Mouse (Mus musculus) large intestine, adult 2 months (tissue): Measurements from ENCODE around the gene Pla2g1b. TPM values are rescaled to one million over a fixed set of nuclear protein-coding genes. Genes with fewer than 3 reads are reported as not detected.
"Not testable (repeated sequence)": the region's sequence is repeated elsewhere in the genome, so short reads cannot be mapped to it uniquely, and the experiment has no call there.

Experiments
- DNase-seq: peaks from one replicate; pipeline ENCODE4 v3.0.0-alpha.2; 2012; ENCODE audit warnings: low read depth, low spot score
- WGBS: fragments of 180-500 bp; shearing (Covaris S2); methylation state at CpG from one replicate; pipeline ENCODE4 v1.1.7; 2018; 5-methylcytosine and 5-hydroxymethylcytosine counted together
- polyA plus RNA-seq: library from polyadenylated mRNA; depleted of rRNA; stranded (reverse); fragments of >200 nt; gene quantifications from 2 replicates; pipeline ENCODE4 v1.2.3, GENCODE M21; 2012

The Pla2g1b gene
- polyA plus RNA-seq, 1 experiment, result 7.7 TPM

GRCm38 (mm10) chr5:115442663-115443062 is 23.4 kb upstream of the Pla2g1b start:
- WGBS, result 72% methylated on average over 5 of the region's 5 CpGs
- DNase-seq, result not testable (repeated sequence)

DNA sequence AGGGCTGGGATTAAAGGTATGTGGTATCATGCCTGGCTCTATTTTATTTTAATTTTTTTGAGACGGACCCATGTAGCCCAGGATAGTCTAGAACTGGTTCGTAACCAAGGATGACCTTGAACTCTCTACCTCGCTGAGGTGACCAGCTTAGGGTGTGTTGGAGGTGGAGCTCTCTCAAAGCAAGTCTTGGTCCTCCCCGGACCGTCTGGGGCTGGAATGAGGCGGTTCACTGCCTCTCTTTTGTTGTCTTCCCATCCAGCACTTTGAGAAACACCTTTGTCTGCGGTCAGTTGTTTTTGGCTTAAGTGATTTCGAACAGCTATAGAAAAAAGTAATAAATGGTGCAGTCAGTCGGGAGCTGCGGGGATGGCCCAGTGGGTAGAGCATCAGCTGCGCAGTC is 21.9 kb upstream of the Pla2g1b start:
- no peak for DNase-seq
- WGBS, result 86% methylated on average over 11 of the region's 11 CpGs

DNA sequence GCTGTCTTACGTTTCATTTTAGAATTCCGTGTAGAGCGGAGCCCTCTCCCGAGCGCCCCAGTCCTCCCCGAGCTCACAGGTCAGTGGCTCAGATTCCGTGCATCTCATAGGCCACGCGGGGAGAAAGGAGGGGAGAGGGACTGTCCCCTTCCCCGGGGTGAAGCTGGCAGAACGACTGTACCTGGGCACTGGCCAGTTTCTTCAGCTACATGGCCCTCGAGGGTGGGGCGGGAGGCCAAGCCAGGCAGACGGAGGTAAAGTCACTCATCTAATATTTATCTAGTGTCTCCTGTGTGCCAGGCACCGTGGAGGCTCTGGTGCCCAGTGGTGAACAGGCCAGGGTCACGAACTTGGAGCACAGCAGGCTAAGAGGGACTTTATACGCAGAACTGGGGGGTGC is 19.0 kb upstream of the Pla2g1b start:
- no peak for DNase-seq
- 70% methylated on average over 17 of the region's 17 CpGs for WGBS

GRCm38 (mm10) chr5:115449247-115449646 is 16.8 kb upstream of the Pla2g1b start:
- 81% methylated on average over 3 of the region's 3 CpGs for whole genome bisulfite sequencing
- no peak for DNase-seq

DNA sequence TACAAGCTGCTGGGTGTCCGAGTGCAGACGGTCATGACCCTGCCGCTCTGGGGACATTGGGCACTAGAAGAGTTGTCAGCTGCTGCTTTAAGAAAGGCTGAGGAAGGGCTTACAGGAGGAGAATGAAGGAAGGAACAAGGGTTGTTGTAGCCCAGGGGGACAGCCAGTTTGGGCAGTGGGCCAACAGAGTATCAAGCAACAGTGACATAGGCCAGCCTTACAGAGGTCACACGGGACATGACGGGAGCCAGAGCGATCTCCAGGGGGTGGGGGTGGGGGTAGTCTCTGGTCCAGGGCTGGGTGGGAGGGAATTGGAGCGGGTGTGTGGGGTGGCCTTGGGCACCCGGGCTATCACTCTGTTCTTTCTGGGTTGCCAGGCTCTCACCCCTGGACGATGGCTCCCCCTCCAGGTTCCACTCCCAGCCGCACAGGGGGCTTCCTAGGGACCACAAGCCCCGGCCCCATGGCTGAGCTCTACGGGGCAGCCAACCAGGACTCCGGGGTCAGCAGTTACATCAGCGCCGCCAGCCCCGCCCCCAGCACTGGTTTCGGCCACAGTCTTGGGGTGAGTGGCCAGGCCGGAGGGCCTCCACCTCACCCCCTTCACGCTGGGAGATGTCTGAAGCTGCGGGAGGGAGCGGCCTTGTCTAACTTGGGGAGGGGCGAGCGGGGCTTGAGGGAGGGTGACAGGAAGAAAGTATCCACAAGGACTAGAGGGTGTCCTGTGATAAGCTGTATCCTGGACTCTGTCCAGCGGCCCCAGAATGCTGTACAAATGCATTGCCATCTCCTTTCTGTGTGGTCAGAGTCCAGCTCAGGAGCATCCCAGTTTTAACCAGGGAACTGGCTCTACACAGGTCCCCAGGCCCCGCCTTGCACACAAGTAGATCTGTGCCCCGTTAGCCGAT is 15.4 kb upstream of the Pla2g1b start:
- WGBS, result 94% methylated on average over 27 of the region's 27 CpGs
- DNase-seq, result no peak

DNA sequence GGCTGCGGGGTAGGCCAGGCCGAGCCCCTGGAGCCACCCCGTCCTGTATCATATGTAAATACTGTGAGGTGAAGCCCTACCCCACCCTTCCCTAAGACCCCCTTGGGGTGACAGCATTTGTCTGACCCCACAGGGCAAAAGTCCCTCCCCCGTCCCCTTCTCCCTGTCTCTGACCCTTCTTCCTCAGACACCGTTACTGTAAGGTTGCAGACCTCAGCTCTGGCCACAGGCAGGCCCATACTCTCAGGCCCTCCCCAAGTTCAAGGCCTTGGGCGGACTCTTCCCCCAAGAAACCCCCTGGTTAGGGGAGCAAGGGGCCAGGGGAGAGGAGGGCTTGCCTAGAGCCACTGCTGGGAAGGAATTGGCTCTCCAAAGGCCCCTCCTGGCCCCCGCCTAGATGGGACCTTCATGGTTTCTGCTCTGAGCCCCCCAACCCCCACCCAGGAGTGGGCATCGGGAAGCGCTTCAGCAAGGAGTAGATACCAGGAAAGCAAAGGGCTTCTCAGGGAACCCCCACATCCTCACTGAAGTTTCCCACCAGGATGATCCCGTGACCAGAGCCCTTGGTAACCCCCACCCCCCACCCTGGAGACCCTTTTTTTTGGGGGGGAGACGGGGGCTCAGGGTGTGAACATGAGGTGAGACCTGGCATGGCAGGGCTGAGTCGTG is 11.5 kb upstream of the Pla2g1b start:
- 83% methylated on average over 12 of the region's 12 CpGs for WGBS

DNA sequence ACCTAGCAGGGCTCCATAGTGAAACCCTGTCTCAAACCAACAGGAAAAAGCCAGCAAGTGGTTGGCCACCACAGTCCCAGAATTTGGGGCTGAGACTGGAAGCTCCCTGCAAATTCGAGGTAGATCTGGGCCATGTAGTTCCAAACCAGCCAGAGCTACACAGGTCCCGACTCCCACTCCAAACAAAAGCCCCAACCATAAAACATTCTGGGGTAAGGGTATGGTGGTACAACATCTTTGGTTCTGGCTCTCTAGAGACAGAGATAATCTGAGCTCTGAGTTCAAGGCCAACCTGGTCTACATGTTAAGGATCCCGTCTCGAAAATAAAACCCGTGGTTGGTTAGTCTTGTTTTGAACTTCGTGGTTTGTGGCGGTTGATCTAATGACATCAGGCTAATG is 10.2 kb upstream of the Pla2g1b start:
- 75% methylated on average over 7 of the region's 7 CpGs for WGBS
- no peak for DNase-seq

More for the DNA sequence above, 11.5 kb upstream of the Pla2g1b start:
- no peak for DNase-seq

DNA sequence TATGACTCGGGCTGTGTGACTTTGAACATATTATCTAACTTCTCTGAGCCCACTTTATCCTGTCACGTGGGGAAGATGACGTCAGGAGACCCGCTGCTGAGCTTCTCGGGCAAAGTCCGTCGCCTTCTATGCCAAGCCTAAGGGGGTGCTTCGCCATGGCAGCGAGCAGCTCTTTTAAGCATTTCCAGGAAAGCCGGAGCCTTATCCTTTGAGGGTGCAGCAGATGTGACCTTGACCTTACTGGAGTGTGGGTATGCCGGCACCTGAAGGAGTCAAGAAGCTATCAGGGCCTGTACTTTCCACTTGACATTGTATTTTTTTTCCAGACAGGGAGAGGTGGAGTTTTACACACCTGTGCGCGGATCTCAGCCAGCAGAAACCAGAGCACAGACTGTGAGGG is 7.1 kb upstream of the Pla2g1b start:
- WGBS, result 38% methylated on average over 13 of the region's 13 CpGs
- DNase-seq, result no peak

GRCm38 (mm10) chr5:115464408-115465115 is 1.5 kb upstream of the Pla2g1b start:
- WGBS, result 82% methylated on average over 18 of the region's 18 CpGs
- no peak for DNase-seq

DNA sequence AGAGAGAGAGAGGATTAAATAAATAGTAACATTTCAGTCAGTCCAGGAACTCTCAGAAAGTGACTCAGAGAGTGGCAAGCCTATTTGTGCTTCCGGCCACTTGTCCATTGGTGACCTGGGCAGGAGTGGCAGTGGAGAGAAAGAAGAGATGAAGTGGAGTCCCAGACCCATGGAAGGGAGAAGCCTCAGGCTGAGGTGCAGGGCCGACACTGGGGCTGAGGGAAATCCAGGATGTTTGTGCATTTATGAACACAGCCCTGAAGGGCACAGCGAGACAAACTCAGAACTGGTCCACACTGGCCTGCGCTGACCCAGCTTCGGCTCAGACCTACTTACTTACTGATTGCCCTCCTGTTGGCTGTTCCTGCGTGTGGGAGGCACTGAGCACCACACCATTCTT is 3.7 kb downstream of the Pla2g1b start:
- 71% methylated on average over 6 of the region's 6 CpGs for WGBS
- no peak for DNase-seq

- WGBS, result 34% methylated on average over 20 of the region's 20 CpGs
- DNase-seq, result no peak
These were observed 4.9 kb downstream of the Pla2g1b start for GRCm38 (mm10) chr5:115470766-115471531.

GRCm38 (mm10) chr5:115473191-115473590 is 7.1 kb downstream of the Pla2g1b start:
- WGBS, result 61% methylated on average over 10 of the region's 10 CpGs
- no peak for DNase-seq

DNA sequence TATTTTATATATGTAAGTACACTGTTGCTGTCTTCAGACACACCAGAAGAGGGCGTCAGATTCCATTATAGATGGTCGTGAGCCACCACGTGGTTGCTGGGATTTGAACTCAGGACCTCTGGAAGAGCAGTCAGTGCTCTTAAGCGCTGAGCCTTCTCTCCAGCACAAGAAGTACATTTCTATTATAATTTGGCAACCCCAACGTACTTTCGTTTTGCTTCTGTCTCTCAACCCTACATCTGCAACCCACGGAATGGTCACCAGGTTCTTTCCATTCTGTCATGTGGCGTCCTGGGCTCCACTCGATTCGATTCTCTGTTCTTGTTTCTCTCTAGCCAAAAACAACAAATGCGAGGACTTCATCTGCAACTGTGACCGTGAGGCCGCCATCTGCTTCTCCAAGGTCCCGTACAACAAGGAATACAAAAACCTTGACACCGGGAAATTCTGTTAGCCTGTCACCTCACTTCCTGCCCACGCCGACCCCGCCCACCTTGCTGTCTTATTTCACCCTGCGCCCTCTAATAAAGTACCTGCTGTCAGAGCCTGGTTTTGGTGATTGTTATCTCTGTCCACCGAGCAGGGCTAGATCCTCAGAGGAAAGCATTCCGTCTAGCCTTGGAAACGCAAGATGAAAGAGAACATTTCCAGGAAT is 8.2 kb downstream of the Pla2g1b start:
- 63% methylated on average over 22 of the region's 22 CpGs for WGBS
- DNase-seq, result no peak

DNA sequence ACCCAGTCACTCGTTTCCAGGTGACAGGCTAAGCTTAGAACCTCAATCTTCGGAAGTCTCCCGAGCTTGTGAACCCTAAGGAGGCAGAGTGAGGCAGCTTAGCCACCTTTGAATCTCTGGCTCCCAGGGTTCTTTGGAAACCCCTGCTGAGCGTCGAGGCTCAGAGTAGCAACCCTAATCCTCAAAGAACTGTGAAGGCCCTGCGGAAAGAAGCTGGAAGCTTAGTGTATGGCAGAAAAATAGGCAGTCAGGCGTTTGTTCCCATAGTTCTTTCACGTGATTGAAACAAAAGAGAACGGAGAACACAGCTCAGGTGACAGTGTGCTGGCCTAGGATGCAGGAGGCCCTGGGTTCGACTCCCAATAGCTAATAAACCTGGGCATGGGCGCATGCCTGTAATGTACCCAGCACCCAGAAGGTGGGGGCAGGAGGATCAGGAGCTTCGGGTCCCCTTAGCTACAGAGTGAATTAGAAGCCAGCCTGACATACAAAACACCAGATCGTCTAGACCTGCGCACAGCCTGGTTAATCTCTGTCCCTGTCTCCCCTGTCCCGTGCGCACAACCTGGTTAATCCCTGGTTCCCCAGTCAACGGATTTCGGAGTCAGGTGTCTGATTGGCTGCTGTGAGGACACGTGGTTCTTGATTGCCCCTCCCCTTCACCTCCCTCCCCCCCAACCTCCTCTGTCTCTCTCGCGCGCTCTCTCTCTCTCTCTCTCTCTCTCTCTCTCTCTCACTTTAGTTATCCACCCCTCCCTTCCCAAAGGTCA is 9.5 kb downstream of the Pla2g1b start:
- DNase-seq, result no peak
- WGBS, result 25% methylated on average over 22 of the region's 22 CpGs

DNA sequence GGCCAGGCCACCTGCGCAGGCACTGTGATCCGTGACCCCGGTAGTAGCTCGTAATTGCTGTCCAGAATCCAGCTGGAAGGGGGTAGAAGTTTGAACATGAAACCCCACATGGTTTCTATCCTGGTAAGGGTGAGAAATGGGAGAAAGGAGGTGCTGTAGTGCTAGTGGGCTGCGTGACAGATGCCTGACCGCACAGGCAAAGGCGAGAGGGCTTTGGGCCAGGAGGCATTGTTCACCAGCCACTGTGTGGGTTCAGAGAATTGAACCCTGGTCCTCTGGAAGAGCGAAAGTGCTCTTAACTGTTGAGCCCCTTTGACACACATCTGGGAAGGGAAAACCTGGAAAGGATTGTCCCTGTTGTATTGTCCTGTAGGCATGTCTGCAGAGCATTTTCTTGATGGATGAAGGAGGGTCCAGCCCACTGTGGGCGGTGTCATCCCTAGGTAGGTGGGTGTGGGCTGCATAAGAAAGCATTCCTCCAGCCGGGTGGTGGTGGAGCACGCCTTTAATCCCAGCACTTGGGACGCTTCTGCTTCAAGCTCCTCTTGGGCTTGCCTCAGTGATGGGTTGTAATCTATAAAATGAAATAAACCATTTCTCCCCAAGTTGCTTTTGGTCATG is 10.2 kb downstream of the Pla2g1b start:
- no peak for DNase-seq
- 45% methylated on average over 12 of the region's 12 CpGs for WGBS

GRCm38 (mm10) chr5:115479561-115479960 is 13.5 kb downstream of the Pla2g1b start:
- DNase-seq, result no peak
- WGBS, result 85% methylated on average over 15 of the region's 15 CpGs

DNA sequence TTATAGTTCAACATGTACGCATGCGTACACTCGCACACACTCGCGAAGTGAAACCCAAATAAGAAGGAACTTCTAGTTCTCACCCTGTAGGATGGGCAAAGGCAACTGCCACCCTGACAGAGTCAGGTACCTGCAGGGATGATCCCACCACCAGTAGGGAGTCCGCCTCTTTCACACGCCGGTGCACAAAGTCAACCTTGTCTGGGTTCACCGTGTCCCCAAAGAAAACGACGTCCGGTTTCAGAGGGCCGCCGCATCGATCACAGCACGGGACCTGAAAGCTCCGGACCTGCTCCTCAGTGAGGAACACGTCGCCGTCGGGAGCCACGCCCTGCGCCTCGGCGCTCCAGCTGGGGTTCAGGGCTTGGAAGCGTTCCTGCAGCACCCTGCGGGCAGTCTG is 14.0 kb downstream of the Pla2g1b start:
- WGBS, result 48% methylated on average over 27 of the region's 27 CpGs
- no peak for DNase-seq
